Mouse (Mus musculus) olfactory bulb, adult 2 months (tissue): ENCODE data around the gene Pla2g6. TPM values are rescaled to one million over a fixed set of nuclear protein-coding genes. Genes with fewer than 3 reads are reported as not detected.

Source experiments
- H3K27ac ChIP-seq: fragments of 200-500 bp; 2 replicates; pipeline ENCODE4 v1.5.1; 2012; ENCODE audit warnings: low read depth, low read length; ENCODE audit not compliant: insufficient read depth
- H3K4me1 ChIP-seq: fragments of 200-500 bp; 2 replicates; pipeline ENCODE4 v1.6.1; 2012; ENCODE audit warnings: low read length; ENCODE audit not compliant: control insufficient read depth, insufficient read depth
- H3K4me3 ChIP-seq: fragments of 200-500 bp; 2 replicates; pipeline ENCODE4 v1.5.1; 2012; ENCODE audit warnings: mild to moderate bottlenecking, low read depth, low read length, moderate library complexity; ENCODE audit not compliant: insufficient read depth
- CTCF ChIP-seq: fragments of 200-500 bp; IDR thresholded peaks from 2 replicates; pipeline ENCODE4 v1.5.1; 2012; ENCODE audit warnings: low read depth, mild to moderate bottlenecking, low read length, moderate library complexity; ENCODE audit not compliant: insufficient read depth
- POLR2A ChIP-seq: fragments of 200-500 bp; IDR thresholded peaks from 2 replicates; pipeline ENCODE4 v1.6.1; 2012; ENCODE audit warnings: mild to moderate bottlenecking, low read depth, low read length, moderate library complexity; ENCODE audit not compliant: insufficient read depth
- WGBS: fragments of 180-500 bp; shearing (Covaris S2); methylation state at CpG from one replicate; pipeline ENCODE4 v1.1.7; 2018; 5-methylcytosine and 5-hydroxymethylcytosine counted together
- polyA plus RNA-seq: library from polyadenylated mRNA; stranded (reverse); fragments of >200 nt; gene quantifications from 2 replicates; pipeline ENCODE4 v1.2.4, GENCODE M21; 2012; ENCODE audit warnings: low replicate concordance; ENCODE audit not compliant: missing spikeins, insufficient read depth, insufficient read length

Pla2g6 gene
- polyA plus RNA-seq, 1 experiment = not detected

GRCm38 (mm10) chr15:79244071-79244893, 83.9 kb downstream of the Pla2g6 start:
- WGBS = 44% methylated on average over 7 of the region's 7 CpGs
- Histone ChIP-seq H3K4me3 (no peak overlapping the region), H3K4me1 (peaks cover 37% of the 10 kb centered on the region), H3K27ac (peak overlapping the region; percentile 84)
- TF ChIP-seq CTCF (no peak), POLR2A (no peak)

- Histone ChIP-seq H3K4me1 (peaks cover 37% of the 10 kb centered on the region), H3K27ac (peak overlapping the region; percentile 91), H3K4me3 (no peak overlapping the region)
- peak; percentile 99 for TF ChIP-seq CTCF
- TF ChIP-seq POLR2A = no peak
- 3% methylated on average over 10 of the region's 10 CpGs for WGBS
These were observed 84.8 kb downstream of the Pla2g6 start for GRCm38 (mm10) chr15:79243234-79244042.

GRCm38 (mm10) chr15:79242574-79243233, 85.5 kb downstream of the Pla2g6 start:
- no peak overlapping the region for H3K4me3 ChIP-seq
- WGBS = 40% methylated on average over 13 of the region's 13 CpGs
- peaks cover 33% of the 10 kb centered on the region for H3K4me1 ChIP-seq
- H3K27ac ChIP-seq = peak overlapping the region; percentile 74
- TF ChIP-seq POLR2A = no peak

- H3K27ac ChIP-seq = no peak overlapping the region
- H3K4me1 ChIP-seq = peaks cover 9% of the 10 kb centered on the region
- no peak overlapping the region for H3K4me3 ChIP-seq
- 87% methylated on average over 6 of the region's 6 CpGs for WGBS
- TF ChIP-seq POLR2A (no peak), CTCF (no peak)
These were observed 90.2 kb downstream of the Pla2g6 start for GRCm38 (mm10) chr15:79238036-79238435.

Other genes with a start within 250 kb of the Pla2g6 start
- 70.4 TPM in 1 of 2 replicates, not detected in the other for gene Micall1, start 219.5 kb downstream of the Pla2g6 start, polyA plus RNA-seq
- gene Polr2f, start 187.4 kb downstream of the Pla2g6 start, polyA plus RNA-seq = not detected in 2 replicates
- gene 1700088E04Rik, start 187.1 kb downstream of the Pla2g6 start, polyA plus RNA-seq = not detected in 2 replicates
- not detected in 2 replicates for gene Sox10, start 163.2 kb downstream of the Pla2g6 start, polyA plus RNA-seq
- not detected in 2 replicates for gene Pick1, start 99.2 kb downstream of the Pla2g6 start, polyA plus RNA-seq
- gene Gm49486, start 99.0 kb downstream of the Pla2g6 start, polyA plus RNA-seq = not detected in 2 replicates
- gene Slc16a8, start 73.6 kb downstream of the Pla2g6 start, polyA plus RNA-seq = not detected in 2 replicates
- not detected in 2 replicates for gene Baiap2l2, start 42.9 kb downstream of the Pla2g6 start, polyA plus RNA-seq
- gene Maff, start 18.2 kb upstream of the Pla2g6 start, polyA plus RNA-seq = not detected in 2 replicates
- gene Tmem184b, start 75.2 kb upstream of the Pla2g6 start, polyA plus RNA-seq = not detected in 2 replicates
- not detected in 2 replicates for gene Csnk1e, start 127.2 kb upstream of the Pla2g6 start, polyA plus RNA-seq
- gene Kcnj4, start 176.9 kb upstream of the Pla2g6 start, polyA plus RNA-seq = 142 TPM in 1 of 2 replicates, not detected in the other
- gene Kdelr3, start 188.0 kb upstream of the Pla2g6 start, polyA plus RNA-seq = not detected in 2 replicates
- 399 and 583 TPM in 2 replicates for gene Ddx17, start 218.4 kb upstream of the Pla2g6 start, polyA plus RNA-seq